Mouse (Mus musculus) myocyte (in vitro differentiated cells): ENCODE measurements around the gene Sel1l. TPM values are rescaled to one million over a fixed set of nuclear protein-coding genes. Genes with fewer than 3 reads are reported as not detected.
A peak's percentile ranks its signal among the peaks of the same experiment; 100 is the strongest.

ENCODE experiments used
- H3K27me3 ChIP-seq: one replicate; pipeline ENCODE4 v1.6.1; 2011; ENCODE audit not compliant: control insufficient read depth, insufficient read depth, insufficient read length
- H3K36me3 ChIP-seq: one replicate; pipeline ENCODE4 v1.6.1; 2011; ENCODE audit not compliant: control insufficient read depth, insufficient read depth
- H3K4me2 ChIP-seq: one replicate; pipeline ENCODE4 v1.6.1; 2011; ENCODE audit warnings: low read depth, control low read depth
- H3K4me3 ChIP-seq: one replicate; pipeline ENCODE4 v1.5.1; 2011; ENCODE audit warnings: mild to moderate bottlenecking, control low read depth, moderate library complexity
- H3K79me2 ChIP-seq: one replicate; pipeline ENCODE4 v1.6.1; 2011; ENCODE audit not compliant: control insufficient read depth, insufficient read depth
- H3ac ChIP-seq: one replicate; pipeline ENCODE4 v1.6.1; 2011; ENCODE audit not compliant: control insufficient read depth, insufficient read length
- CEBPB ChIP-seq: IDR thresholded peaks from 2 replicates; pipeline ENCODE4 v1.6.1; 2011; ENCODE audit warnings: mild to moderate bottlenecking, moderate library complexity; ENCODE audit not compliant: poor library complexity, insufficient read depth, severe bottlenecking
- E2F4 ChIP-seq: IDR thresholded peaks from one replicate; pipeline ENCODE4 v1.6.1; 2011; ENCODE audit warnings: mild to moderate bottlenecking, control low read depth, moderate library complexity; ENCODE audit not compliant: insufficient read depth
- MAX ChIP-seq: IDR thresholded peaks from one replicate; pipeline ENCODE4 v1.6.1; 2011; ENCODE audit warnings: low read depth, mild to moderate bottlenecking, control low read depth
- MYOD1 ChIP-seq, 3 experiments: IDR thresholded peaks; one replicate each; pipeline ENCODE4 v1.6.1; 2011; ENCODE audit warnings: control low read depth in 2 of 3, low read depth in 2 of 3, mild to moderate bottlenecking in 2 of 3, moderate library complexity in 1 of 3; ENCODE audit not compliant: insufficient read length in 2 of 3, control insufficient read depth in 1 of 3
- MYOG ChIP-seq, 3 experiments: IDR thresholded peaks; one replicate each; pipeline ENCODE4 v1.6.1; 2011; ENCODE audit warnings: control low read depth in 2 of 3, low read depth in 2 of 3, mild to moderate bottlenecking in 2 of 3; ENCODE audit not compliant: insufficient read length in 2 of 3, control insufficient read depth in 1 of 3, insufficient read depth in 1 of 3
- POLR2A ChIP-seq: IDR thresholded peaks from one replicate; pipeline ENCODE4 v1.6.1; 2011; ENCODE audit warnings: low read depth, mild to moderate bottlenecking, control low read depth, moderate library complexity; ENCODE audit not compliant: insufficient read length
- POLR2AphosphoS2 ChIP-seq: IDR thresholded peaks from one replicate; pipeline ENCODE4 v1.6.1; 2011; ENCODE audit warnings: low read depth, control low read depth; ENCODE audit not compliant: insufficient read length
- REST ChIP-seq: IDR thresholded peaks from one replicate; pipeline ENCODE4 v1.6.1; 2011; ENCODE audit warnings: mild to moderate bottlenecking, control low read depth, moderate library complexity; ENCODE audit not compliant: insufficient read depth, insufficient read length
- SRF ChIP-seq: IDR thresholded peaks from one replicate; pipeline ENCODE4 v1.6.1; 2011; ENCODE audit warnings: low read depth; ENCODE audit not compliant: control insufficient read depth, insufficient read length
- TCF12 ChIP-seq: IDR thresholded peaks from one replicate; pipeline ENCODE4 v1.6.1; 2011; ENCODE audit warnings: mild to moderate bottlenecking, control low read depth; ENCODE audit not compliant: poor library complexity, insufficient read depth, severe bottlenecking
- TCF3 ChIP-seq: IDR thresholded peaks from one replicate; pipeline ENCODE4 v1.6.1; 2011; ENCODE audit warnings: low read depth, control low read depth; ENCODE audit not compliant: insufficient read length
- USF1 ChIP-seq: IDR thresholded peaks from one replicate; pipeline ENCODE4 v1.6.1; 2011; ENCODE audit warnings: low read depth, mild to moderate bottlenecking, control low read depth, moderate library complexity
- polyA plus RNA-seq: library from polyadenylated mRNA; unstranded; fragments of >200 nt; fragmentation: generic; extraction: Trizol; gene quantifications from one replicate; pipeline ENCODE4 v1.2.1, GENCODE M21; 2012; ENCODE audit warnings: missing spikeins

The Sel1l gene
- polyA plus RNA-seq, 1 experiment = 54.2 TPM

DNA sequence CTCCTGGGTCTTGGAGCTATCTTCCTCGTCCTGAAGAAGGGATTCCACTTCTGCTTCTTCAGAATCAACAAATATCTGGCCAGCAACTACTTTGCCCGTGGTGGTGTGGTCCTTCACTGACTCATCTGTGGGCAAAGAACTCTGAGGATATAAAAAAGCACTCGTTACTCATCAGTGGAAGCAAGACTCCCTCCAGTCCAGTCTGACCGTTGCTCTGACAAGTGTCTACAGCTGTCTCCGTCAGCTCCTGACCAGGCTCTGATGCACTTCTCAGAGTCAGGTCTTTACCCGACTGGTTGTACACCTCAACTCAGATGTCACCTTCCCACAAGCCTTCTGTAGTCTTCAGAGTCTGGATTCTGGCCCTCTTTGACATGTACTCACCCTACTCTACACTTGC lies 7.2 kb downstream of the Sel1l start:
- peaks cover 44% of the 10 kb centered on the region for H3K36me3 ChIP-seq
- no peaks in the 10 kb centered on the region for H3K27me3 ChIP-seq
- TF ChIP-seq MYOD1 (IDR thresholded peaks at IDR 0.05; ENCODE audit: control insufficient read depth in 1 of 3, insufficient read length in 2 of 3, low read depth in 2 of 3) (peak; percentile 64 to 77 (median 64)), MAX (no peak), MYOG (IDR thresholded peaks at IDR 0.05; ENCODE audit: control insufficient read depth in 1 of 3, insufficient read depth in 1 of 3, insufficient read length in 2 of 3, low read depth in 2 of 3) (peak in 1 of 3 experiments; percentile 58), SRF (no peak), POLR2A (no peak)
- no peak overlapping the region for H3K4me2 ChIP-seq
- H3K4me3 ChIP-seq = no peak overlapping the region
- H3ac ChIP-seq = no peak overlapping the region
- H3K79me2 ChIP-seq = peaks cover 8% of the 10 kb centered on the region

DNA sequence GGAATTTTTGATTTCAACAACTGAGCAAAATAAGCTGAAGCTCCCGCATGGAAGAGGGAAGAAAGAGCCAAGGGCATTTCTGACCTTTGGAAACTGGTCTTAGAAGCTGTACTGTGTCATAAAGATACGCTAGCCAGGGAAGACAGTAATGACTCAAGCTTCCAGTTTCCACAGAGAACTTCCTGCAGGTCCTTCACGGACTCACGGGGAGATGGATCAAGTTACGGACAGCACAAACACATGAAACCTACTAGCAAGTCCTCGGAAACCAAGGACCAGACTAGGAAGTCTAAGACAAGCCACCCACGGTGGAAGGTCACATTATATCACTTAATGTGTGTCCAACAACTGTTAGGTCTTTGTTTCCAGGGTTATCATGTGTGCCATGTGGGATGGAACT lies 10.7 kb downstream of the Sel1l start:
- H3K4me2 ChIP-seq = no peak overlapping the region
- no peaks in the 10 kb centered on the region for H3K79me2 ChIP-seq
- no peak for TF ChIP-seq REST
- no peak for TF ChIP-seq USF1
- TF ChIP-seq E2F4 = no peak
- no peak for TF ChIP-seq TCF12
- no peak for TF ChIP-seq MYOD1 (IDR thresholded peaks at IDR 0.05; ENCODE audit: control insufficient read depth in 1 of 3, insufficient read length in 2 of 3, low read depth in 2 of 3)
- H3ac ChIP-seq = no peak overlapping the region
- no peaks in the 10 kb centered on the region for H3K27me3 ChIP-seq
- peaks cover 58% of the 10 kb centered on the region for H3K36me3 ChIP-seq
- H3K4me3 ChIP-seq = no peak overlapping the region

DNA sequence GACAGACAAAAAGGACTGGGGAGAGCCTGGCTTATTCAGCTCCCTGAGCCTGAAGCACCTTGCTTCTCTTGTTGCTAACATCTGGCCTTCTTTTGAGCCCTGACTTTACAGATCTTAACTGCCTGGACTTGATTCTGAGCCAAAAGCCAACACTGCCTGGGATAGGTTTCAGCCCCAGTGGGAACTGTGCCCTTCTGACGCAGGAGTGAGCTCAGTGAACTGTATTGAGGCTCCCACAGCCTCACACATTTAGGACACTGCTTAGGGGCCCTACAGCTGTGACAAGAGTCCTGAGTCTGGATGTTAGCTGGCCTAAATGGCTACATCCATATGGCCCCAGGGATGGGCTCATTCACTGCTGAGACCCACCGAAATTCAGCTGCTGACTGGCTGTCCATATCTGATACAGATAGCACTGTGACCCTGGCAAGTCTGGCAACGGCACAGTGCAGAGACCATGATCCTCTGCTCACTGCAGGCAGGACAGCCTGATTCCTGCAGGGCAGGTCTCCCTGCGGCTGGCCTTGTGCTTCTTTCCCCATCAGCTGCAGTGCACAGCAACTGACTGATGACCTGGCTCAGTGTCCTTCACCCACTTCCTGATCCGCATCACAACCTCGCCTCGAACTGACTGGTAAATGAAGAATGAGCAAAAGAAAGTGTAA lies 11.4 kb downstream of the Sel1l start:
- no peak overlapping the region for H3K4me3 ChIP-seq
- no peak overlapping the region for H3ac ChIP-seq
- H3K79me2 ChIP-seq = no peaks in the 10 kb centered on the region
- H3K36me3 ChIP-seq = peaks cover 64% of the 10 kb centered on the region
- H3K27me3 ChIP-seq = no peaks in the 10 kb centered on the region
- H3K4me2 ChIP-seq = no peak overlapping the region
- TF ChIP-seq SRF (no peak), REST (no peak), POLR2AphosphoS2 (no peak), TCF12 (no peak), CEBPB (no peak), MYOG (IDR thresholded peaks at IDR 0.05; ENCODE audit: control insufficient read depth in 1 of 3, insufficient read depth in 1 of 3, insufficient read length in 2 of 3, low read depth in 2 of 3) (no peak), MAX (no peak)

DNA sequence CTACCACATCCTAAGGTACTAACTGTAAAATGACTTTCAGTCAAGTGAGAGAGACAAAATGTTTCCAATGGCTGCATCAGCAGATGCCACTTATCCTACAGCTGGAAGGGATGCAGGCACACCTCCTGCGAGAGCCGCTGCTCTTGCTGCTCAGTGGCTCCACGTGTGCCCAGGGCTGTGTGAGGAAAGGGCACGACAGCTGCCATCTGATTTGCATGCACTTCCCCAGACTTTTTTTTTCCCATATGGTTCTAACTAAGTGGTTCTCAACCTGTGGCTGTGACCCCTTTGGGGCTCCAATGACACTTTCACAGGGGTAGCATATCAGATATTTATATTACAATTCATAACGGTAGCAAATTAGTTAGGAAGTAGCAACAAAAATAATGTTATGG lies 15.0 kb downstream of the Sel1l start:
- Histone ChIP-seq H3K4me2 (no peak overlapping the region), H3ac (no peak overlapping the region), H3K79me2 (no peaks in the 10 kb centered on the region), H3K27me3 (no peaks in the 10 kb centered on the region), H3K36me3 (peaks cover 70% of the 10 kb centered on the region), H3K4me3 (no peak overlapping the region)
- no peak for TF ChIP-seq SRF
- no peak for TF ChIP-seq CEBPB

DNA sequence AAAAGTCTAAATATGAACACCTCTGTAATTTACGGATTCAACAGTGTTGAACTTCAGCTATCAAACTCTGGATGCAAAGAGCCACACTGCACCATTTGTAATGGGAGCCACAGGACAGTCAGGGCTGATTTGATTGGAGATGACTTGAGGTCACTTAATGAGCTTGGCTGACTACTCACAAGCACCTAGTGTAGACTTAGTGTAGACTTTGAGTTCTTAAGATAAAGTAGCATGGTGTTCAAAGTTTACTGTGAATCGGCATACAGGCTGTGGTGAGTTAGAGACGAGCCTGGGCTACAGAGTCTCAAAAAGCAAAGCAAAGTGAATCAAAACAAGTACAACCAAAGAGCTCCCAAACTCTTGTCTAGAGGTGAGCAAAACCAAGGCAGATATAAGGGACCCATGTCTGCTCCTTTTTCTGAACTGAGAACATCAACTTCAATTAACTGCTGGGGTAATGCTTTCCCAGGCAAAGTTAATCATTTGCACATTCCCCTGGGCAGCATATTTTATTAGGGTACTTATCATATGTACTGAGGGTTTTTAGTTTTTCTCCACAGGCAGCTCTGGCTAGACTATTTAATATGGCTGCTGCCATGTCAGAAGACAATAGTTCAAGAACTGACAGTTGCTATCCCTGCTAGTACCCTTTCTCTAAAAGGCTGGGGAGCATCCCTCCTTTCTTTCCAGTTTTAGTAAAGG lies 15.6 kb downstream of the Sel1l start:
- Histone ChIP-seq H3K4me3 (no peak overlapping the region), H3K79me2 (no peaks in the 10 kb centered on the region), H3ac (no peak overlapping the region), H3K36me3 (peaks cover 68% of the 10 kb centered on the region), H3K27me3 (no peaks in the 10 kb centered on the region), H3K4me2 (no peak overlapping the region)
- no peak for TF ChIP-seq SRF
- no peak for TF ChIP-seq MYOG (IDR thresholded peaks at IDR 0.05; ENCODE audit: control insufficient read depth in 1 of 3, insufficient read depth in 1 of 3, insufficient read length in 2 of 3, low read depth in 2 of 3)
- no peak for TF ChIP-seq MAX
- TF ChIP-seq CEBPB = no peak
- TF ChIP-seq TCF3 = no peak
- no peak for TF ChIP-seq MYOD1 (IDR thresholded peaks at IDR 0.05; ENCODE audit: control insufficient read depth in 1 of 3, insufficient read length in 2 of 3, low read depth in 2 of 3)
- no peak for TF ChIP-seq TCF12
- no peak for TF ChIP-seq REST
- no peak for TF ChIP-seq POLR2AphosphoS2
- TF ChIP-seq E2F4 = no peak
- TF ChIP-seq USF1 = no peak
- TF ChIP-seq POLR2A = no peak
